Mouse (Mus musculus) urinary bladder, postnatal 25 days (tissue): Measurements from ENCODE around the gene Itgb6.

ENCODE experiments used
- DNase-seq: peaks from one replicate; pipeline ENCODE4 v3.0.0; 2022; ENCODE audit warnings: low spot score

Gene Itgb6

DNA sequence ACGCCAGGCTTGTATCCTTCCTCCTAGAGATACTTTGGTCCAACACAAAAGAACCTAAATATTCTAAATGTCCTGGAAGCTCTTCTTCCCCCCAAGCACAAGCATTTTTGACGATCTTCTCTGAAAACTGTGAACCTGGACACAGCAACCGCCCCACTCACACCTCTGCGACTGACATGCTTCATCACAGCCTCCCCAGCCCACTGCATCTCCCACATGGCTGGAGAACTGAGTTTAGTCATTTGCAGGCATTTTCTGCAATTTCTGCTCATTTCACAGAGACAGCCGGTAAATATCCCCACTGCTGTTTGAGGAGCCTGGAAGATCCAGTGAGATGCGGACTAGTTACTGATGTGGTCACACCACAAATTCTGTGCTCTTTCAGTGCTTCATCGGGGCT lies 107.7 kb downstream of the Itgb6 start:
- DNase-seq = no peak

DNA sequence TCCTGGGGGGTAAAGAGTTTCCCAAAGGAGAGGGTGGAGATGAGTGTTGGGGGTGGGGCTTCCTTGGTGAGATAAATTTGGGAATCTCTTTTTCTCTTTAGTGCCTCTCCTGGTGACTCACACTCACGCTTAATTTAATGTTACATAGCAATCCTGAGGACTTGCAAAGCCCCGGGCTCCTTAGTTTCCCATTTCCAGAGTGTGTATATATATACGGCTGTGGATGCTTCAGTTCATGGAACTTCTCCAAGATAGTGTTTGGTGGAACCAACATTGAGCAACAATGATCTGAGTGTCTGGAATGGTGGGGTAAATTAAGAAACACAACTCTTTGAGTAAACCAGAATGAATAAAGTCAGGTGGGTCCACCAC lies 108.6 kb downstream of the Itgb6 start:
- no peak for DNase-seq

DNA sequence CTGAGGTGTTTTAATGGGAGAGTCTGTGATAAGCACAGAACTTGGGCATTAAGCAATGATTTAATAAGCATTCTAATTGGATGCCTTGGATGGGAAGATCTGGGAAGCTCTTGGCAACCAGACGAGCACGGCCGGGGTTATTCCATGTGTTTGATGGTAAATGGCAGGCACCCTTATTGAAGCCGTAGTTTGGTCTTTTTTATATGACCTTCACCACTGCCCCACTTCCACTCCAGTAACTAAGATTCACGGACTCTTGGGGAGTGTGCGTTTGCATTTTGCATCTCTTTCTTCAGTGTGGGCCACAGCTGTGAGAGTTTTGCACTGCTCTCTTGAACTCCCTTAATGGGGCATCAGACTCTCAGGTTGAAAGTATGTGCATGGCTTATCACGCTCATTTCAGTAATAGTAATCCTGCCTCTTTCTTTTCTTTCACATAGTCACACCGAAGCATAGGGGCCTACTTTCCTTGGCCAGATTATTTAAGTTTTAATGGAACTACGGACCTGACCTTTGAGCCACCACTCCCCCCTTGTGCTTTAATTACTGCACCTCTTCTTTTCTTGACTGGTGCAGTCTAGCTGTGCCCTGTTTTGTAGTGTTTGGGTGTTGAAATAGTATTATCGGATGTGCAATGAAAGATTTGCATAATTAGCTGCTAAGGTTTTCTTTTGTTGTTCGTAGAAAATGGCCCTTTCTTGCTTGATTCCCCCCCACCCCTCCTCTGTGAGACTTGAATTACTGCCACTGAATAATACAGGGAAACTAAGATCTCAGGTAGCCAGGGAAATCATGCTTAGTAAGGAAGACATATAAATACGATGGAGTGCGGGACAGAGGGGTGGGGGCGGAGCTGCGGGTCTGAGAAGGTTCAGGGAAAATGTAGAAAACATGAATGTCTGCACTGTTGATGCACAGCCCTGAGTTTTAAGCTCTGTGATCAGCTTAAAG lies 109.3 kb downstream of the Itgb6 start:
- DNase-seq = no peak

DNA sequence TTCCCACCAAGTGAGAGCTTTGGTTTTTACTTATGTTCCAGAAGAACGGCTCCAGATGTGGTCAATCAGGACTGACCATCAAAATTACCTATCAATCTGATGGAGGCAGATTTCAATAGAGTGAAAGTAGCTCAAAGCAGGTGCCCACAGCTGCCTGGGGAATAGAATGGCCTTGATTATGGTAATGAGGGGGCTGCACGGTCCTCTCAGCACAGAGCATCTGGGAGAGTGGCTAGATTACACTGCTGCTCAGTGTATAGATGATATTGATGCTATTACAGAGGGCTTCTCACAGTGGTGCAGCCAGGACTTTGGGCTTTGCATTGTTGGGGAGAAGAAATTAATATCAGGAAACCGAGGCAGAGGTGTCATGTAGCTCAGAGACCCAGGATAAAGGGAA lies 110.8 kb downstream of the Itgb6 start:
- no peak for DNase-seq

DNA sequence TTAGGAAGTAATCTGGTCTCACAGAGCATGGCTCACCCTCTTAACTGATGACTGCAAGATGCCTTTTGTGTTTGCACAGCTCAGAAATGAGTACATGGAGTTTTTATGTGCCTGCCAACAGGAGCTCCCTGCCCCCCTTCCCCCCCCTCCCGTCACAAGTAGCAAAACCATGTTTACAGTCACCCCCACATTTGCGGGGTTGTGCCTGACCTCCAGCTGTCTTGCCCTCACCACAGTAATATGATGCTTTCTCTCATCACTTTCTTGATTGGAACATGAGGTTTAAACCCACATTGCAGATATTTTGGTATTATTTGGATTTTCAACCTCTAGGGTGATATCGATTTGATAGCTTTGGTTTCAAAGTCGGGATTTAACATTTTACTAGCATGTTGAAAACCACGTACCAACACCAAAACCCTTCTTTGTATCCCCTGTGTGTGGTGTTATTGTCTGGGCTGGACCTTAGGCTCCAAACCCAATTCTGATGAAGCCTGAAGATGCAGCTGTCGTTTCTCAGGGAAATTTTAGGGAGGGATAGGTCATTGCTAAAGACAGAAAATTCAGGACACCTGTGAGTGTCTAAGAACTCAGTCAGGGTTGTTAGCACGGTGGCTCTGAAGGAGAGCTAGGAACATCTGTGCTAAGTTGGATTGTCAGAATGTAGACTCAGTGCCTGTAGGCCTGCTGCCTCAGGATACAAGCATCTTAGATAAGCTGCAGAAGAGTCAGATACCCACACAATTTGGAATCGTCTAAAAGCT lies 112.8 kb downstream of the Itgb6 start:
- no peak for DNase-seq

DNA sequence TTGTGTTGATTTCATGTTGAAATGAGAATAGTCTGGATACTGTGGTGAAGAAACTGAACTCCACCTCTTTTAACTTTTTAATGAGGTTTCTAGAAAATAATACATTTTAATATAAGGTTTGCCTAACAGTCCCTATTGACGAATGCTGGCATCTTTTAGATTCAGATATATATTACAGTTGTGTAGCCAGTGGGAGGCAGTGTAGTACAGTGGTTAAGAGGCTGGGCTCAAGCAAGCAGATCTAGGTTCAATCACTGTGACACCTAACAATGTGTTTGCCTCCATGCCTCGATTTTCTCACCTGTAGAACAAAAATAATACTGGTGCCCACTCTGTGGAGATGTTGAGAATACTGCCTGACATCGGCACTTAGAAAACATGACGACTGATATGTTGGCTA lies 114.5 kb downstream of the Itgb6 start:
- DNase-seq = no peak

DNA sequence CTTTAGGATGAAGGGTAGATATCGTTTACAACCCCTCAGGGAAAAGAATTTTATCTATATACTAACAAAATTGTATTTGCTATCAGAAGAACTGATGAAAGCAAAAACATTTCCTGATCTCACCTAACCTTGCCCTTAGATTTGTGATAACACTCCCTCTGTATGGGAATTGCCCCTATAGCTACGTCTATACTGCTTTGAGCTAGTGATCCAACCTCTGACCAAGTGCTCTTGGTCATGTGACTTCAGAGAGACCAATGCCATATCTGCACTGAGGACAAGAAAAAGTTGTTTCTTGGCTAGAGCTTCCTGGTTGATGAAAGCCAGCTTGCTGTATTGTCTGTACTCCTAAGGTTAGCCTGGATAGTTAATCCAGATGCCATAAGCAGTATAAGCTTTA lies 121.1 kb downstream of the Itgb6 start:
- DNase-seq = no peak

DNA sequence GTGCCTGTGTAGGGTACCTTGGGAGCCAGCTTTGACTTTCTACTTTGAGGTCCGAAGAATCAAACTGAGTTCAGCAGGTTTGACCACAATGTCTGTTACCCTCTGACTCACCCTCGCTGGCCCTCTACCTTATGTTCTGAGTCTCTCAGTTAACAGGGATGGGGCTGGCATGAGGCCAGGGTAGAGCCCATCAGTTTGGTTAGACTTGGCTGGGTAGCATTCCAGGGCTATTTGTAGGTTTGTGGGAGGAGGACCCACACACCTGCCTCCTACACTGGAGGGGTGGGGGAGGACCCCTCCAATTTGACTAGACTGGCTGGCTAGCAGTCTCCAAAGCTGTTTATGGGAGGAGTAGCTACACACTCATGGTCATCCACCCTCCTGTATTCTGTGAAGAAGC lies 121.6 kb downstream of the Itgb6 start:
- DNase-seq = peak; percentile 48

DNA sequence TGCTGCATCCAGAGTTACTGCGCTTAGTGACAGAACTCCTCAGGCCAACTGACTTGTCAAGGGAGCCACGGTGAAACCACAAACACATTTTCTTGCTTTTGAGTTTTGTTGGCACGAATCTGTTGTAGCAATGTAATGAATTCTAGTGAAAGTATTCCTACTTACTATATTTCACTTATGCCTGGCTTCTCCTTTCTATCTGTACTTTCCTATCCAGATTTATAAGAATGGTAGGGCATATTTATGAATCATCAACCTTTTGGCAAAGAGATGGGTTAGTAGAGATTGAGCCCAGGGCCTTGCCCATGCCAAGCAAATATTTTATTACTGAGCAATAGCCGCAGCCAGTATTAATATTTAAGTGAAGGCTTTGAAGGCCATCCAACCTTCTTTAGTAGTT lies 139.0 kb downstream of the Itgb6 start:
- no peak for DNase-seq

DNA sequence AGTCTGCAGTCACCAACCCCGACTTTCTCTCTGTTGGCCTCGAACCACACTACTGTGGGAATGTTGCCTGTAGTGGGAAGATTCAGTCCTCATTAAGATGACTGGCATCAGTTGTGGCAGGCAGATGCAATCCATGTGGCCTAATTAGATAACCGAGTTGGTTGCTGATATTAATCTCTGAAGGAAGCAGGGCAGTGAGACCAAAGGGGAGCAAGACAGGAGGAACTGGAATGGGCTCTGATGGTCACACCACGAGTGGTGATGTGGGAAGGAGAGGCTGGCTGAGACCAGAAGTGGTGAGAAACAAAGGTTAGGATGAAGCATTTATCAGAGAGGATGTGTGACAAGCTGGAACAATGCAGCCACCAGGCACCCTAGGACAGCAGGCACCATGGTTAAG lies 167.9 kb downstream of the Itgb6 start:
- no peak for DNase-seq

DNA sequence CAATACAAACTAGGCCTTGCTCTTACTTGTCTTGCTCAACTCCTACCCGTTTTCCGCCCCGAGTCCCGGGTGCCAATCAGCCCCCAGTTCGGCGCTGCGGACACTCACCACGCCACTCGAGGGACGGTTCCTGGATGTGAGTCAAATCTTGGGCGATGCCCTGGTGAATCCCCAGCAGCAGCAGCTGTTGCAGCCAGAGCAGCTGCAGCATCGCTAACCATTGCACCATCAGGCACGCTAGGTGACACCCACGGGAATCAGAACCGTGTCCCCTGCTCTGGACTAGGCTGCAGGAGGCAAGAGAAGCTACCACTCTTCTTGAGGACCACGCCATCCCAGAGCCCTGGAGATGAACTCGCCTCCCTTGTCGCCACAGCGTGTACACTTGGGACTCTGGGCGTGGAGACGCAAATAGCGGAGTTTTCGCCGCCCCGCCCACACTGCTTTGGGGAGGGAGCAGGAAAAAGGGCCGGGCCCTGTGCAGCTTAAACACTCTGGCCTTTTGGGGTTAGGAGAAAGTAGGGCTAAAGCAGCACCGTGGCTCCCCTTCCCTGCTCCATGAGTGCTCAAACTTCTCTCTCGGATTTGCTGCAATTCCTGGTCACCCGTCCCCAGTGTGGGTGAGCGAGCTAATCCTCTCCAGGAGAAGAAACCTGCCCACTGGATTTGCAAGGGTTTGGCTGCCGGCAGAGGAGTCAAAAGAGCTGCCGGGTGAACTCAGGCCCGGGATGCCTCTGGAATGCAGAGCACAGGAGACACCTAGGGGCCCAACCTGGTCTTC lies 169.4 kb downstream of the Itgb6 start, which contains the start of gene Pla2r1:
Gene Pla2r1 (minus strand): TSS at position 407 of the 781 bp plus-strand sequence.
- DNase-seq = peak; percentile 66

DNA sequence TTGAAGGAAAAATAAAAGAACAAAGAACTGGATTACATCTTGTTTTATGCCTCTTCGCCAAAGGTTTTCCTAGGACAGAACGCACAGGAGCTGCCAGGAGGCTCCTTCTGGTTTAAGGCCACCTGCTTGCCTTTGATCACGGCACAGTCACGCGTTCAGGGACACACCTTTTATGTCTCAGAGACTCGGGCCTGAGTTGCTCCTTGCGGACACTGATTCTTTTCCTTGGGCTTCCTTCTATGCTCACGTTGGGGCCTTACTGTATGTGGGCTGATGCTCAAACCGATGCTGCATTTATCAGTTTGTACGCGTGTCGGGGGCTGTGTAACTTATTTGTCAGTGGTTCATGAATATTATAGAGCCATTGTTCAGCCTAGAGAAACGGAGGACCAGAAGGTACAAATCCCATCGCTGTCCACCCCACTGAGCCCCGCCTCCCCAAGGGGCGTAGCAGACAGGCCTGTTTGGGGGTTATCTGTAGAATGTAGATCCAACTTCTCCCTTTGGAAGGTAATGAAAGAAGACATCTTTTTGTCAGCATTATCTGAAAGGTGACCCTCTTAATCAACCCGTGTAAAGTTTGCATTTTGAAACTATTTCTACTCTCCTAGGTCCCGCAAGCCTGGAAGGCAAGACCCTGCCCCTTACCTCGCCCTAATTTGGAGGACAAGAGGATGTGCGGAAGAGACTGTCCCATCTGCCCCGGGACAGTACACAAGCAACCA lies 170.1 kb downstream of the Itgb6 start:
- DNase-seq = no peak

DNA sequence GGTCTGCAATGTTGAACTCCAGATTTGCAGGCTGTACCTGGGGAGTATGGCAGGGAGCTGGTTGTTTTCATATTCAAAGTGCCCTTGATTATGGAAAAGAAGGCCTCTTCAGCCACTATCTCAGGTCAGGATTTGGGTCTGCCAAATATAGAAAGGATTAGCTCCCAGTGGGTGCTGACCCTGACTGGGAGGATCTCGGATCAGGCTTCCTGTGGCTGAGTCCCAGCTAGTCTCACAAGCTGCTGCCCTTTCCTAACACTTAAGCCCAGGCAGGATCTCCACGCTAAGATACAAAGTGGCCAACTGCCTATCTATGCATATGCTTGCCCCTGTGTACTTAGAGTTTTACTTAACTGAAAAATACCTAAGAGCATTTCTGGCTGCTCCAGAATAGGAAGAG lies 170.8 kb downstream of the Itgb6 start:
- no peak for DNase-seq

DNA sequence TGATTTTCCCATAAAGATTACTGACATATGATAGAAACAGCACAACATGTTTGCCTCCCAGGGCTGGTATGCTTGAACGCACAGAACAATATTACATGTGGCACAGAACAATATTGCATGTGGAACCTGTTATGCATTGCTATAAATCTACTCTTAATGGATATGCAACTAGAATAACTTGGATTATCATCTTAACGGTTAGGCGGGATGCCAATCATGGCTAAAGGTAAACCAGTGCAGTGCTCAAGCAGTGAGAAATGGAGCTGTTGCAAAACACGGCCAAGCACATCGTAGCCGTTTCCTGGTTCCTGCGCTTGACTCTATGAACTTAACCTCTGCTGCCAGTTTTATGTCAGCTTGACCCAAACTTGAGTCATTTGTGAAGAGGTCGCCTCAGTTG lies 171.9 kb downstream of the Itgb6 start:
- no peak for DNase-seq

DNA sequence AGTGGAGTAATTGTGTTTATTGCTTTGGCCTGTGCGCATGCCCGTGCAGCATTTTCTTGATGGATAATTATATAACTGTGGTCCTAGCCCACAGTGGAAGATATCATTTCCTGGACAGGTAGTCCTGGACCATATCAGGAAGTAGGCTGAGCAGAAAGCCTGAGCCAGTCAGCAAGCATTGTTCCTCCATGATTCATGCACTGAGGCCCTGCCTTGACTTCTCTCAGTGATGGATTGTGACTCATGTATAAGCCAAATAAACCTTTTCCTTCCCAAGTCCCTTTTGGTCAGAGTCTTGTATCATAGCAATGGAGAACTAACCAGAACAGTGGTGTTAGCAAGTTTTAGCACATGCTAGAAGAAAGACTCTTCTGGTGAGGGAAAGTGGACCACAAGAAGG lies 172.6 kb downstream of the Itgb6 start:
- DNase-seq = no peak
